Mouse (Mus musculus) forebrain, postnatal 0 days (tissue): Measurements from ENCODE around the gene Crybg1. TPM values are rescaled to one million over a fixed set of nuclear protein-coding genes. Genes with fewer than 3 reads are reported as not detected.
A peak's percentile ranks its signal among the peaks of the same experiment; 100 is the strongest.

Experiments used
- ATAC-seq: fragments of 200-750 bp; cut with Nextera tagmentation; 2 replicates; pipeline ENCODE4 v1.8.0; 2017; ENCODE audit warnings: mild to moderate bottlenecking, moderate library complexity
- DNase-seq: peaks from one replicate; pipeline ENCODE4 v3.0.0-alpha.2; 2015
- H3K27ac ChIP-seq: fragments of 300-500 bp; sonication (generic); 2 replicates; pipeline ENCODE4 v1.5.1; 2014; ENCODE audit warnings: low read depth, mild to moderate bottlenecking, antibody characterized with exemption, low read length, moderate library complexity, mixed read lengths
- H3K27me3 ChIP-seq: fragments of 300-500 bp; sonication (generic); 2 replicates; pipeline ENCODE4 v1.6.1; 2014; ENCODE audit warnings: mild to moderate bottlenecking, low read length, mixed read lengths; ENCODE audit not compliant: insufficient read depth
- H3K36me3 ChIP-seq: fragments of 300-500 bp; sonication (generic); 2 replicates; pipeline ENCODE4 v1.6.1; 2014; ENCODE audit warnings: mild to moderate bottlenecking, moderate library complexity; ENCODE audit not compliant: insufficient read depth
- H3K4me1 ChIP-seq: fragments of 300-500 bp; sonication (generic); 2 replicates; pipeline ENCODE4 v1.6.1; 2014; ENCODE audit warnings: antibody characterized with exemption; ENCODE audit not compliant: insufficient read depth
- H3K4me2 ChIP-seq: fragments of 300-500 bp; sonication (generic); 2 replicates; pipeline ENCODE4 v1.6.1; 2014; ENCODE audit warnings: low read depth, mild to moderate bottlenecking, moderate library complexity
- H3K4me3 ChIP-seq: fragments of 300-500 bp; sonication (generic); 2 replicates; pipeline ENCODE4 v1.5.1; 2014; ENCODE audit warnings: low read depth, low read length, mixed read lengths
- H3K9ac ChIP-seq: fragments of 300-500 bp; sonication (generic); 2 replicates; pipeline ENCODE4 v1.6.1; 2014; ENCODE audit warnings: mild to moderate bottlenecking
- H3K9me3 ChIP-seq: fragments of 300-500 bp; sonication (generic); 2 replicates; pipeline ENCODE4 v1.6.1; 2016; ENCODE audit warnings: low read length
- CTCF ChIP-seq: sonication (generic); IDR thresholded peaks from 2 replicates; pipeline ENCODE4 v1.5.1; 2016; ENCODE audit warnings: antibody characterized with exemption, control low read depth, low read depth
- WGBS: fragments of 180-500 bp; shearing (Covaris S2); extraction: QIAGEN DNeasy Blood & Tissue Kit; methylation state at CpG from one replicate; pipeline ENCODE4 v1.1.7; 2014; 5-methylcytosine and 5-hydroxymethylcytosine counted together
- polyA plus RNA-seq: library from polyadenylated mRNA; unstranded; fragments of >200 nt; fragmentation: Nextera tagmentation; extraction: Ambion mirVana; gene quantifications from 2 replicates; pipeline ENCODE4 v1.2.1, GENCODE M21; 2015
- total RNA-seq: library from RNA; depleted of rRNA; stranded (reverse); fragments of >200 nt; gene quantifications from 2 replicates; pipeline ENCODE4 v1.2.3, GENCODE M21; 2014

Gene Crybg1
- total and polyA plus RNA-seq, 2 experiments from 2014 or later: 0.25 to 0.90 TPM

- no peak overlapping the region for H3K9ac ChIP-seq
- no peak overlapping the region for H3K4me3 ChIP-seq
- ATAC-seq (no peak), DNase-seq (no peak)
- no peak overlapping the region for H3K4me2 ChIP-seq
- 90% methylated on average over 5 of the region's 5 CpGs for WGBS
- TF ChIP-seq CTCF: no peak
- H3K9me3 ChIP-seq: no peaks in the 10 kb centered on the region
- no peaks in the 10 kb centered on the region for H3K27me3 ChIP-seq
- no peak overlapping the region for H3K27ac ChIP-seq
- H3K36me3 ChIP-seq: no peaks in the 10 kb centered on the region
- H3K4me1 ChIP-seq: no peaks in the 10 kb centered on the region
Observed at GRCm38 (mm10) chr10:44126047-44126446, 22.6 kb downstream of the Crybg1 start.

- DNase-seq: no peak
- Histone ChIP-seq H3K9me3 (no peaks in the 10 kb centered on the region), H3K4me2 (no peak overlapping the region), H3K4me3 (no peak overlapping the region), H3K27me3 (no peaks in the 10 kb centered on the region), H3K27ac (no peak overlapping the region), H3K4me1 (no peaks in the 10 kb centered on the region), H3K9ac (no peak overlapping the region), H3K36me3 (no peaks in the 10 kb centered on the region)
- TF ChIP-seq CTCF: no peak
- WGBS: 38% methylated on average over 6 of the region's 6 CpGs
- ATAC-seq: 0 out of 2 replicates have a peak, but pooled peaks have one; percentile 16
Observed at GRCm38 (mm10) chr10:44124400-44124933, 24.2 kb downstream of the Crybg1 start.

GRCm38 (mm10) chr10:44118616-44119015, 30.0 kb downstream of the Crybg1 start:
- no peak overlapping the region for H3K4me3 ChIP-seq
- no peaks in the 10 kb centered on the region for H3K27me3 ChIP-seq
- no peak overlapping the region for H3K27ac ChIP-seq
- no peaks in the 10 kb centered on the region for H3K4me1 ChIP-seq
- ATAC-seq (no peak), DNase-seq (peak; percentile 10)
- no peaks in the 10 kb centered on the region for H3K36me3 ChIP-seq
- no peak for TF ChIP-seq CTCF
- no peak overlapping the region for H3K4me2 ChIP-seq
- 12% methylated on average over 4 of the region's 4 CpGs for WGBS
- no peaks in the 10 kb centered on the region for H3K9me3 ChIP-seq
- H3K9ac ChIP-seq: no peak overlapping the region

- no peak overlapping the region for H3K27ac ChIP-seq
- H3K9me3 ChIP-seq: no peaks in the 10 kb centered on the region
- no peaks in the 10 kb centered on the region for H3K36me3 ChIP-seq
- TF ChIP-seq CTCF: no peak
- H3K4me2 ChIP-seq: no peak overlapping the region
- no peaks in the 10 kb centered on the region for H3K4me1 ChIP-seq
- WGBS: 95% methylated on average over 5 of the region's 5 CpGs
- no peak for ATAC-seq
- H3K9ac ChIP-seq: no peak overlapping the region
- H3K4me3 ChIP-seq: no peak overlapping the region
- no peak for DNase-seq
- no peaks in the 10 kb centered on the region for H3K27me3 ChIP-seq
Observed at GRCm38 (mm10) chr10:44116796-44117195, 31.9 kb downstream of the Crybg1 start.

- Histone ChIP-seq H3K4me3 (no peak overlapping the region), H3K27me3 (no peaks in the 10 kb centered on the region), H3K27ac (no peak overlapping the region), H3K36me3 (no peaks in the 10 kb centered on the region), H3K4me1 (no peaks in the 10 kb centered on the region), H3K9me3 (no peaks in the 10 kb centered on the region), H3K4me2 (no peak overlapping the region), H3K9ac (no peak overlapping the region)
- 68% methylated on average over 4 of the region's 4 CpGs for WGBS
- ATAC-seq: no peak
- no peak for TF ChIP-seq CTCF
- no peak for DNase-seq
Observed at GRCm38 (mm10) chr10:44114611-44115010, 34.0 kb downstream of the Crybg1 start.

GRCm38 (mm10) chr10:44112005-44112675, 36.5 kb downstream of the Crybg1 start:
- Histone ChIP-seq H3K4me3 (no peak overlapping the region), H3K9ac (no peak overlapping the region), H3K9me3 (no peaks in the 10 kb centered on the region), H3K4me1 (no peaks in the 10 kb centered on the region), H3K4me2 (no peak overlapping the region), H3K27ac (no peak overlapping the region), H3K36me3 (no peaks in the 10 kb centered on the region), H3K27me3 (no peaks in the 10 kb centered on the region)
- DNase-seq (no peak), ATAC-seq (no peak)
- 76% methylated on average over 12 of the region's 12 CpGs for WGBS
- no peak for TF ChIP-seq CTCF

- H3K27me3 ChIP-seq: no peaks in the 10 kb centered on the region
- H3K4me1 ChIP-seq: no peaks in the 10 kb centered on the region
- H3K4me2 ChIP-seq: no peak overlapping the region
- DNase-seq (no peak), ATAC-seq (no peak)
- no peaks in the 10 kb centered on the region for H3K36me3 ChIP-seq
- 86% methylated on average over 10 of the region's 10 CpGs for WGBS
- no peak overlapping the region for H3K4me3 ChIP-seq
- no peaks in the 10 kb centered on the region for H3K9me3 ChIP-seq
- H3K27ac ChIP-seq: no peak overlapping the region
- TF ChIP-seq CTCF: no peak
- no peak overlapping the region for H3K9ac ChIP-seq
Observed at GRCm38 (mm10) chr10:44111168-44111567, 37.5 kb downstream of the Crybg1 start.
